27 mouse cellular contexts compared by ENCODE assay signal in genomic region chr5:50916341-50916740, GRCm38 (mm10).
DNase-seq lines count a peak whose midpoint lies in the region; ATAC-seq and TF ChIP-seq lines count a peak whose summit lies in the region.
"Had no signal": no experiment of that assay in that cellular context is flagged by ENCODE, and none has a peak within 500 bp of the region (broad histone marks: within the 10 kb centered on the region; RNA-seq: fewer than 3 reads in every experiment).

No protein-coding gene starts in this region.

- no peaks in the 10 kb centered on the region for H3K36me3 ChIP-seq in forebrain, embryonic 13.5 days (ENCODE audit: poor library complexity, severe bottlenecking)
- H3K36me3 ChIP-seq in forebrain, embryonic 14.5 days (ENCODE audit: control insufficient read depth, insufficient read depth, low read length), result no peaks in the 10 kb centered on the region
- H3K36me3 ChIP-seq in intestine, embryonic 15.5 days, result no peaks in the 10 kb centered on the region
- H3K36me3 ChIP-seq in kidney, adult 2 months (ENCODE audit: control insufficient read depth, insufficient read depth, low read length), result no peaks in the 10 kb centered on the region
- H3K36me3 ChIP-seq: embryonic facial prominence, embryonic 10.5 days; embryonic facial prominence, embryonic 13.5 days; G1E; hindbrain, embryonic 10.5 days; hindbrain, embryonic 13.5 days had no signal

- no peak overlapping the region for H3K9ac ChIP-seq in forebrain, embryonic 13.5 days
- H3K9ac ChIP-seq in forebrain, embryonic 14.5 days (ENCODE audit: low read length), result no peak overlapping the region
- H3K9ac ChIP-seq in intestine, embryonic 15.5 days, result no peak overlapping the region
- H3K9ac ChIP-seq: embryonic facial prominence, embryonic 13.5 days; hindbrain, embryonic 13.5 days had no signal

- H3K27ac ChIP-seq in forebrain, embryonic 13.5 days, result no peak overlapping the region
- no peak overlapping the region for H3K27ac ChIP-seq in forebrain, embryonic 14.5 days (ENCODE audit: low read depth, low read length)
- H3K27ac ChIP-seq in intestine, embryonic 15.5 days, result no peak overlapping the region
- no peak overlapping the region for H3K27ac ChIP-seq in kidney, adult 2 months (ENCODE audit: insufficient read depth, low read depth, low read length)
- H3K27ac ChIP-seq: embryonic facial prominence, embryonic 10.5 days; embryonic facial prominence, embryonic 13.5 days; hindbrain, embryonic 10.5 days; hindbrain, embryonic 13.5 days had no signal

- no peak overlapping the region for H3K4me3 ChIP-seq in forebrain, embryonic 13.5 days
- no peak overlapping the region for H3K4me3 ChIP-seq in forebrain, embryonic 14.5 days (ENCODE audit: low read depth, low read length)
- H3K4me3 ChIP-seq in intestine, embryonic 15.5 days (replicated peaks), result no peak overlapping the region
- no peak overlapping the region for H3K4me3 ChIP-seq in kidney, adult 2 months (ENCODE audit: insufficient read depth, low read depth, low read length)
- H3K4me3 ChIP-seq: embryonic facial prominence, embryonic 10.5 days; embryonic facial prominence, embryonic 13.5 days; erythroblast, embryonic 14.5 days; hindbrain, embryonic 10.5 days; hindbrain, embryonic 13.5 days had no signal

- TF ChIP-seq POLR2A in brain, embryonic 14.5 days (IDR thresholded peaks at IDR 0.05; ENCODE audit: borderline replicate concordance, extremely low read depth, insufficient read depth, insufficient read length, poor library complexity, severe bottlenecking), result no peak
- no peak for TF ChIP-seq POLR2A in kidney, adult 2 months (IDR thresholded peaks at IDR 0.05; ENCODE audit: low read depth, low read length)

- DNase-seq in forebrain, embryonic 14.5 days (ENCODE audit: low spot score), result no peak
- DNase-seq in brain, embryonic 14.5 days (ENCODE audit: low read depth), result peak; percentile 31
- DNase-seq in gastrocnemius, postnatal 10 days, result no peak
- no peak for DNase-seq in kidney, adult 2 months
- DNase-seq: adrenal gland, postnatal 10 days; adrenal gland, postnatal 36 days; B cell, adult 2 months; cerebellum, adult 11 months; cerebellum, adult 2 months; cerebellum, adult 9-11 months; cerebellum, postnatal 25 days; embryo, embryonic 11 days; gastrocnemius, postnatal 14 days; heart, adult 11 months; kidney, adult 18-20 months had no signal

- no peak overlapping the region for H3K4me2 ChIP-seq in forebrain, embryonic 13.5 days
- no peak overlapping the region for H3K4me2 ChIP-seq in forebrain, embryonic 14.5 days (ENCODE audit: low read length)
- H3K4me2 ChIP-seq in intestine, embryonic 15.5 days (replicated peaks), result no peak overlapping the region
- H3K4me2 ChIP-seq: embryonic facial prominence, embryonic 13.5 days; heart, embryonic 11.5 days; hindbrain, embryonic 13.5 days had no signal

- 0 out of 2 replicates have a peak, but pooled peaks cover 3% of the 10 kb centered on the region for H3K4me1 ChIP-seq in forebrain, embryonic 13.5 days
- H3K4me1 ChIP-seq in forebrain, embryonic 14.5 days (ENCODE audit: control insufficient read depth, insufficient read depth, low read length), result no peaks in the 10 kb centered on the region
- no peaks in the 10 kb centered on the region for H3K4me1 ChIP-seq in intestine, embryonic 15.5 days (replicated peaks)
- H3K4me1 ChIP-seq in kidney, adult 2 months (ENCODE audit: control insufficient read depth, insufficient read depth, low read length), result no peaks in the 10 kb centered on the region; the same call in 1 of the 2 replicates
- H3K4me1 ChIP-seq: embryonic facial prominence, embryonic 10.5 days; embryonic facial prominence, embryonic 13.5 days; hindbrain, embryonic 10.5 days; hindbrain, embryonic 13.5 days had no signal

- TF ChIP-seq CTCF in brain, embryonic 14.5 days (IDR thresholded peaks at IDR 0.05; ENCODE audit: borderline replicate concordance, extremely low read depth, insufficient read depth, insufficient read length), result no peak
- TF ChIP-seq CTCF in kidney, adult 2 months (conservative IDR thresholded peaks at IDR 0.05; ENCODE audit: insufficient read depth, insufficient read length, low read depth, low read length), result no peak

- H3K27me3 ChIP-seq in forebrain, embryonic 13.5 days, result no peaks in the 10 kb centered on the region
- H3K27me3 ChIP-seq in forebrain, embryonic 14.5 days (replicated peaks; ENCODE audit: control insufficient read depth, insufficient read depth, low read length), result no peaks in the 10 kb centered on the region
- H3K27me3 ChIP-seq in intestine, embryonic 15.5 days (replicated peaks), result no peaks in the 10 kb centered on the region
- H3K27me3 ChIP-seq in kidney, adult 2 months (replicated peaks; ENCODE audit: control insufficient read depth, insufficient read depth, low read length), result no peaks in the 10 kb centered on the region
- H3K27me3 ChIP-seq: CH12.LX; embryonic facial prominence, embryonic 13.5 days; hindbrain, embryonic 13.5 days; Patski had no signal

- WGBS in forebrain, embryonic 13.5 days, result 68% methylated on average over 5 of the region's 5 CpGs
- WGBS in forebrain, embryonic 14.5 days, result 64% methylated on average over 5 of the region's 5 CpGs
- 53% methylated on average over 5 of the region's 5 CpGs for WGBS in intestine, embryonic 15.5 days
- WGBS in kidney, adult 2 months, result 81% methylated on average over 5 of the region's 5 CpGs

- peak; percentile 55; the same call in 1 of the 2 replicates for ATAC-seq in forebrain, embryonic 13.5 days
- ATAC-seq in forebrain, embryonic 14.5 days, result no peak
- ATAC-seq in intestine, embryonic 15.5 days, result peak; percentile 84
- ATAC-seq: hindbrain, embryonic 16.5 days had no signal

- no peaks in the 10 kb centered on the region for H3K9me3 ChIP-seq in forebrain, embryonic 13.5 days (replicated peaks)
- H3K9me3 ChIP-seq in forebrain, embryonic 14.5 days (replicated peaks; ENCODE audit: control insufficient read depth, low read length), result no peaks in the 10 kb centered on the region
- H3K9me3 ChIP-seq in intestine, embryonic 15.5 days, result no peaks in the 10 kb centered on the region
- H3K9me3 ChIP-seq: embryonic facial prominence, embryonic 10.5 days; embryonic facial prominence, embryonic 13.5 days; G1E; hindbrain, embryonic 10.5 days; hindbrain, embryonic 13.5 days had no signal
